Mouse (Mus musculus) R1 (cell line): ENCODE data around the gene Apol10b.
"Not testable (repeated sequence)": the region's sequence is repeated elsewhere in the genome, so short reads cannot be mapped to it uniquely, and the experiment has no call there.

ENCODE experiments used
- DNase-seq: peaks from one replicate; pipeline ENCODE4 v3.0.0-alpha.2; 2018; ENCODE audit warnings: low read depth, low spot score

Gene Apol10b

GRCm38 (mm10) chr15:77595961-77596360 lies at the start of gene Apol10b:
Gene Apol10b, minus strand, starts transcription at chr15:77596125.
- no peak for DNase-seq

DNA sequence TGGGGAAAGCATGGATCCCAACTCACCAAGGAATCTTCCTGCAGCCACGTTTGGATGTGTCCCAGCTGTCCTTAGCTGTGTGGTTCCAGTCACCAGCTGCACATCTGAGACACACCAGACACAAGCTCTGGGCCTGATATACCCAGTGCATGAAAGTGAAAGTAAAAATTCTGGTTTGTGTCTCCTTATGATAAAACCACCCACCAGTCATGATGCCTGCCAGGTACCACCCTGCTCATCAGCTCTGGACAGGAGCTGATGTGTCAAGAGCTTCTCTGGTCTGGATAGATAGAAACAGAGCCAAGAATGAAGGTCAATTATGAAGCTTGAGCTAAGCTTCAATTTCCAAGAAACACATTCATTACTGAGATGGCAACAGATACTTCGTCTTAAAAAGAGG lies 47.3 kb upstream of the Apol10b start, which contains the start of gene Apol11b:
Gene Apol11b, minus strand, starts transcription at position 111 of the 400 bp plus-strand sequence.
- DNase-seq, result not testable (repeated sequence)

GRCm38 (mm10) chr15:77629822-77630221 lies 33.9 kb upstream of the Apol10b start:
- DNase-seq, result not testable (repeated sequence)

DNA sequence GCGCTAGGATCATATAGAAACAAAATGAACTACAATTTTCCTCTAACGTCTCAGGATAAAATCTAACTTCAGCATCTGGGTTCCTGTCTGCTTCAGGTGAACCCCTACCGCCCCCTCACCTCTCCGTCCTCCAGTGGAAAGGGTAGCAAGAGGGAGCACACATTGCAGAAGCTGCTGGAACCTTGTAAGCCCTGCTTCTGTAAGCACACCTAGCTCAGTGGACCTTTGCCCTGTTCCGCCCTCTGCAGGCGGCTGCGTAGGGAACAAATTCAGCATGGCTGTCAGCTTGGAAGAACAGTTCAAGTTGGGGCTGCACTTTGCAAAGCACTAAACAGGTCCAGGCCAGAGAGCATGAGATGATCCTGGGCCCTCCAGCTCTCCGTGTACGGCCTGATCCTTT lies 32.7 kb upstream of the Apol10b start:
- DNase-seq, result peak; percentile 31

- DNase-seq, result not testable (repeated sequence)
These were observed 30.5 kb upstream of the Apol10b start for GRCm38 (mm10) chr15:77626471-77626870.

- DNase-seq, result no peak
These were observed 28.8 kb upstream of the Apol10b start for GRCm38 (mm10) chr15:77624710-77625109.

GRCm38 (mm10) chr15:77606069-77606468 lies 10.1 kb upstream of the Apol10b start:
- DNase-seq, result no peak

DNA sequence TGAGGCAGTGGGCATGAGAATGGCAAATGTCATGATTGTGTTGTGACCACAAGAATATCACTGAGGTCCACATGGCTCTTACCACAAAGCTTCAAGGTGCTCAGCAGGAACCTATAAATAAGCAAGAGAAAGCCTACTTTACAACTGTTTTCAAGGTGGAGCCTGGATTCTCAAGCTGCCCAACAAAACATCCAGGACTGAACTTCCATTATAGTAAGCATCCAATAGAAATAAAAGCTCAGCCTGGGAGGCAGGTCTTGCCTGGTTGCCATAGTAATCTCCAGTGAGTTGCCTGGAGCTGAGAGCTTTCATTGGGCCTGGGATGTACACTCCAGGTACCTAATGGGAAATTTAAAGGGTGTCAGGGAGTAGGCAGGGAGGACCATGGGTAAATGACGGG lies 3.0 kb upstream of the Apol10b start, which contains the start of gene Gm36245:
Gene Gm36245, plus strand, starts transcription at position 301 of the 400 bp plus-strand sequence.
- peak; percentile 7 for DNase-seq

GRCm38 (mm10) chr15:77598429-77598828 lies 2.5 kb upstream of the Apol10b start:
- no peak for DNase-seq

DNA sequence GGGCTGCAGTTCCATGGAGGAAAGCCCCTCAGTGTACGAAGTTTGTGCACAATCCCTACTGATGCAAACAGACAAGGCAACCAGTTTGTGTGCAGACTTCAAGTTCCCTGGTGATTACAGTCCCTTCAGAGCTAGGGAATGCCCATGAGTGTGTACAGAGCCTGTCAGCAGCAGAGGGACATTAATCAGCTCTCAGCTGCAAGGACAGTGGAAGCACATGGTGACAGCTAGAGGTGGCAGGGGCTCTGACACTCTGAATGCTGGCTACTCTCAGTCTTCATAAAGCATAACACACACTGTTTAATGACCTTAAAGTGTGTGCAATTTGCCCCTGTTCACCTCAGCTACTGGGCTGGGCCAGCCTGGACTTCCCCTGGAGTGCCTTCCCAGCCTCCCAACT lies 2.4 kb downstream of the Apol10b start:
- DNase-seq, result no peak

- DNase-seq, result peak; percentile 46
These were observed 5.0 kb downstream of the Apol10b start for GRCm38 (mm10) chr15:77590881-77591280.

DNA sequence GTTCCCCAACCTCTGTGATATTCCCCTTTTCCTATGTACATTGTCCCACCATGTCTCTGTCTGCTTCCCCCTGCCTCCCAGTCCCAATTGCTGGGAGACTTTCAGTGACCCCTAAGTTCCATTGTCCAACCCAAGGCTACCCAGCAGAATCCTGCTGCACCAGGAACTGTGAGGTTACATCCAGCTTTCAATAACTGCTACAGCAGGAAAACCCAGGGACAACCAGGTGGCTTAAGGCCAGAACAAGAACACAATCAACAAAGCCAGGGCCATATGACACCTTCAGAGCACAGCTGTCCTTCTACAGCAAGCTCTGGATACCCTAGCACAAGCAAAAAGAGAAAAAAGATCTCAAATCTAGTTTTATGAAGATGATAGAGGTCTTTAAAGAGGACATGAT lies 6.9 kb downstream of the Apol10b start:
- DNase-seq, result no peak

GRCm38 (mm10) chr15:77587026-77587425 lies 8.9 kb downstream of the Apol10b start:
- no peak for DNase-seq

- DNase-seq, result no peak
These were observed 14.2 kb downstream of the Apol10b start for GRCm38 (mm10) chr15:77581681-77582080.

DNA sequence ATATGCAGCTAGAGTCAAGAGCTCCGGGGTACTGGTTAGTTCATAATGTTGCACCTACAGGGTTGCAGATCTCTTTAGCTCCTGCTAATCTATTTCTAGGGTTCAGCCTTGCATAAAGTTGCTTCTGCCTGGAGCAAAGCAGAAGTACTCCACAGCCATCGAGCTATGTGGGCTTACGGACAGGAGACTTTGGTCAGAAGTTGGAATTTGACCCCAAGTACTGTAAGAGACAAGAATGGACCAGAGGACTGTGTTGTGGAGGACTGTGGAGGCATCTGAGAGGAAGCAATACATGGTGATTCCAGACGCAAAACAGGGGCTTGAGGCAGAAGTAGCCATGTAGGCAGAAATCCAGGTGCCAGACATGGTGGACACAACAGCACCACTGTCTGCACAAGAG lies 16.6 kb downstream of the Apol10b start:
- no peak for DNase-seq

GRCm38 (mm10) chr15:77578801-77579200 lies 17.1 kb downstream of the Apol10b start:
- no peak for DNase-seq

DNA sequence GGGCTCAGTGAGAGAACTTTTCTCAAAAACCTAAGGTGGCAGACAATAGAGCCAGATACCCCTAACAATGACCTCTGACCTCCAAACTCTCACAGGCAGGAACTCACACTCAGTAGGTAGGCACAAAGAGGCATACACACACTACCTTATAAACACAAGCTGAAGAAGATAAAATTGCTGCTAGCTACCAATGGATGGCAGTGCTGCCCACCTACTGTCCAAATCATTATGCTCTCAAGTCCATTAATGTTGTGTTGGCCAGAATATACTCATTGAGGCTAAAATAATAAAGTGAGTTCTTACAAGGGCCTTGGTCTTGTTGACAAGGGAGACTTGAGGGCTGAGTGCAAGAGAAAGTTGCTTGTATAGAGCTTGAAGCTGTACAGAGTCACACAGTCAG lies 32.7 kb downstream of the Apol10b start:
- no peak for DNase-seq

- peak; percentile 37 for DNase-seq
These were observed 34.1 kb downstream of the Apol10b start, which contains the start of gene 1700025B11Rik for GRCm38 (mm10) chr15:77561792-77562191. Gene 1700025B11Rik, minus strand, starts transcription at chr15:77561892.

- DNase-seq, result not testable (repeated sequence)
These were observed 56.7 kb downstream of the Apol10b start for GRCm38 (mm10) chr15:77539221-77539620.
